Mouse (Mus musculus) leukemia stem cell, adult 10-12 weeks (primary cell): ENCODE data around the gene Wasf3. TPM values are rescaled to one million over a fixed set of nuclear protein-coding genes. Genes with fewer than 3 reads are reported as not detected.

Source experiments
- polyA plus RNA-seq: library from polyadenylated mRNA; stranded (reverse); fragments of >175 nt; gene quantifications from 2 replicates; pipeline ENCODE4 v1.2.3, GENCODE M21; 2012; ENCODE audit warnings: low replicate concordance

The Wasf3 gene
- polyA plus RNA-seq, result 0.07 and 0.13 TPM in 2 replicates

GRCm38 (mm10) chr5:146384935-146385591, at the start of gene Wasf3:
Gene Wasf3, plus strand, starts transcription at chr5:146384985.

GRCm38 (mm10) chr5:146481665-146482064, 96.9 kb downstream of the Wasf3 start, which contains the start of gene Gm6408:
Gene Gm6408, plus strand, starts transcription at chr5:146481965.

GRCm38 (mm10) chr5:146491063-146491462, 106.3 kb downstream of the Wasf3 start, which contains the start of gene Gm6370:
Gene Gm6370, plus strand, starts transcription at chr5:146491363.

GRCm38 (mm10) chr5:146502099-146502498, 117.3 kb downstream of the Wasf3 start, which contains the start of gene 4930449I24Rik:
Gene 4930449I24Rik, plus strand, starts transcription at chr5:146502399.

GRCm38 (mm10) chr5:146513823-146514222, 129.0 kb downstream of the Wasf3 start, which contains the start of gene Gm3402:
Gene Gm3402, plus strand, starts transcription at chr5:146514123.

Other genes with a start within 250 kb of the Wasf3 start
- not detected in 2 replicates for gene Gm5565, start 224.4 kb upstream of the Wasf3 start, polyA plus RNA-seq
- not detected in 2 replicates for gene Gm6309, start 214.3 kb upstream of the Wasf3 start, polyA plus RNA-seq
- gene 1700001J03Rik, start 199.7 kb upstream of the Wasf3 start, polyA plus RNA-seq, result not detected in 2 replicates
- 8.3 and 17.4 TPM in 2 replicates for gene Rnf6, start 163.4 kb upstream of the Wasf3 start, polyA plus RNA-seq
- 22.1 and 26.3 TPM in 2 replicates for gene Cdk8, start 153.8 kb upstream of the Wasf3 start, polyA plus RNA-seq
- not detected in 2 replicates for gene Gm6408, start 97.0 kb downstream of the Wasf3 start, polyA plus RNA-seq
- not detected in 2 replicates for gene Gm6370, start 106.4 kb downstream of the Wasf3 start, polyA plus RNA-seq
- 0.30 TPM in 1 of 2 replicates, not detected in the other for gene 4930449I24Rik, start 117.4 kb downstream of the Wasf3 start, polyA plus RNA-seq
- gene Gm3402, start 129.1 kb downstream of the Wasf3 start, polyA plus RNA-seq, result not detected in 2 replicates
- not detected in 2 replicates for gene Gm3404, start 140.8 kb downstream of the Wasf3 start, polyA plus RNA-seq
- not detected in 2 replicates for gene Gm3409, start 152.7 kb downstream of the Wasf3 start, polyA plus RNA-seq
- gene Gm3415, start 171.2 kb downstream of the Wasf3 start, polyA plus RNA-seq, result not detected in 2 replicates
- not detected in 2 replicates for gene Gpr12, start 200.3 kb downstream of the Wasf3 start, polyA plus RNA-seq